Comparison of ENCODE assay signal across 14 mouse cellular contexts in the genomic region with DNA sequence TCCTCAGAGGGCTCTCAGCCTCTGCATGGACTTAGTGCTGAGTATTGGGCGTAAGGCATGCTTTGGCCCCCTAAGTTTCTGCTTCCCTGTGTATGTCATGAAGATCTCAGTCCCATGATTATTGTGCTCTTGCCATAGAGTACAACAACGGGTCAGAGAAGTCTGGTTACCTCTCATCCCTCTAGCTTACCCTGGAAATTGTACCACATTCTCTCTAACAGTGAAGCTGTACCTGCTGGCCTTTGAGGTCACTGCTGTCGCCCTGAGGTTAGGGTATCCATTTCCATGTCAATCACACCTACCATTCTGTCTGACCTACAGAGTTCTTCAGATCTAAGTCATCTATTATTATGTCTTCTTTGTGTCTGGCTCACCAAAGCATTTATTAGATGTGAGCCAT.
DNase-seq lines count a peak whose midpoint lies in the region; ATAC-seq lines count a peak whose summit lies in the region.
"Had no signal": no experiment of that assay in that cellular context is flagged by ENCODE, and none has a peak within 500 bp of the region (broad histone marks: within the 10 kb centered on the region; RNA-seq: fewer than 3 reads in every experiment).

No protein-coding gene starts in this region.

- ATAC-seq in forebrain, embryonic 15.5 days (replicated peaks), result peak; percentile 29; the same call in 1 of the 2 replicates
- ATAC-seq in forebrain, embryonic 13.5 days, result no peak
- ATAC-seq in limb, embryonic 11.5 days (ENCODE audit: insufficient number of reproducible peaks, low FRiP score, low TSS enrichment, low read depth), result no peak
- 0 out of 2 replicates have a peak, but pooled peaks have one; percentile 20 for ATAC-seq in erythroid progenitor cell, adult 5-6 weeks (replicated peaks; ENCODE audit: low FRiP score, poor library complexity, severe bottlenecking)
- ATAC-seq in neutrophil, adult 5-6 weeks (ENCODE audit: extremely low read depth, insufficient number of reproducible peaks, low FRiP score, poor library complexity, severe bottlenecking), result 0 out of 2 replicates have a peak, but pooled peaks have one; percentile 4

- H3K4me2 ChIP-seq in forebrain, embryonic 15.5 days (replicated peaks), result no peak overlapping the region
- no peak overlapping the region for H3K4me2 ChIP-seq in forebrain, embryonic 13.5 days
- no peak overlapping the region for H3K4me2 ChIP-seq in limb, embryonic 11.5 days (ENCODE audit: low read depth, severe bottlenecking)
- H3K4me2 ChIP-seq: lung, embryonic 14.5 days had no signal

- no peak overlapping the region for H3K4me3 ChIP-seq in forebrain, embryonic 15.5 days
- H3K4me3 ChIP-seq in forebrain, embryonic 13.5 days, result no peak overlapping the region
- no peak overlapping the region for H3K4me3 ChIP-seq in limb, embryonic 11.5 days (ENCODE audit: low read depth, low read length)
- H3K4me3 ChIP-seq in limb, embryonic 10.5 days, result no peak overlapping the region

- H3K27ac ChIP-seq in forebrain, embryonic 15.5 days (replicated peaks), result no peak overlapping the region
- H3K27ac ChIP-seq in forebrain, embryonic 13.5 days, result no peak overlapping the region
- no peak overlapping the region for H3K27ac ChIP-seq in limb, embryonic 11.5 days (replicated peaks; ENCODE audit: low read depth, low read length)
- no peak overlapping the region for H3K27ac ChIP-seq in limb, embryonic 10.5 days

- H3K9me3 ChIP-seq in forebrain, embryonic 15.5 days, result peaks cover 60% of the 10 kb centered on the region
- peaks cover 55% of the 10 kb centered on the region for H3K9me3 ChIP-seq in forebrain, embryonic 13.5 days (replicated peaks)
- H3K9me3 ChIP-seq in limb, embryonic 11.5 days (ENCODE audit: control insufficient read depth, low read length), result peaks cover 15% of the 10 kb centered on the region
- peaks cover 28% of the 10 kb centered on the region for H3K9me3 ChIP-seq in limb, embryonic 10.5 days (replicated peaks)

- no peak overlapping the region for H3K9ac ChIP-seq in forebrain, embryonic 15.5 days (replicated peaks)
- no peak overlapping the region for H3K9ac ChIP-seq in forebrain, embryonic 13.5 days
- H3K9ac ChIP-seq in limb, embryonic 11.5 days (ENCODE audit: low read length), result no peak overlapping the region
- H3K9ac ChIP-seq: lung, embryonic 14.5 days had no signal

- peak; percentile 35 for DNase-seq in limb, embryonic 11.5 days (ENCODE audit: low spot score)
- no peak for DNase-seq in limb, embryonic 10.5 days (ENCODE audit: low spot score)
- no peak for DNase-seq in urinary bladder, adult 18-20 months (ENCODE audit: low spot score in 2 of 2)
- DNase-seq in B cell, adult 2 months, result no peak
- DNase-seq: gastrocnemius, postnatal 36 days; heart, postnatal 4 days; kidney, postnatal 4 days; lung, embryonic 14.5 days; retina, postnatal 1 day; thymus, postnatal 36 days had no signal

- no peaks in the 10 kb centered on the region for H3K36me3 ChIP-seq in forebrain, embryonic 15.5 days
- no peaks in the 10 kb centered on the region for H3K36me3 ChIP-seq in forebrain, embryonic 13.5 days (ENCODE audit: poor library complexity, severe bottlenecking)
- H3K36me3 ChIP-seq in limb, embryonic 11.5 days (ENCODE audit: control insufficient read depth, insufficient read depth, low read length), result no peaks in the 10 kb centered on the region
- H3K36me3 ChIP-seq in limb, embryonic 10.5 days, result no peaks in the 10 kb centered on the region

- H3K27me3 ChIP-seq in forebrain, embryonic 15.5 days, result no peaks in the 10 kb centered on the region
- no peaks in the 10 kb centered on the region for H3K27me3 ChIP-seq in forebrain, embryonic 13.5 days
- H3K27me3 ChIP-seq in limb, embryonic 11.5 days (ENCODE audit: control insufficient read depth, insufficient read depth, low read length), result no peaks in the 10 kb centered on the region
- H3K27me3 ChIP-seq in limb, embryonic 10.5 days (ENCODE audit: low read depth, poor library complexity, severe bottlenecking), result no peaks in the 10 kb centered on the region

- WGBS in forebrain, embryonic 15.5 days, result 49% methylated on average over 3 of the region's 3 CpGs
- 49% methylated on average over 3 of the region's 3 CpGs for WGBS in forebrain, embryonic 13.5 days
- WGBS in limb, embryonic 11.5 days, result 54% methylated on average over 3 of the region's 3 CpGs
- WGBS in limb, embryonic 10.5 days, result 52% methylated on average over 3 of the region's 3 CpGs

- H3K4me1 ChIP-seq in forebrain, embryonic 15.5 days, result no peaks in the 10 kb centered on the region
- no peaks in the 10 kb centered on the region for H3K4me1 ChIP-seq in forebrain, embryonic 13.5 days
- no peaks in the 10 kb centered on the region for H3K4me1 ChIP-seq in limb, embryonic 11.5 days (ENCODE audit: control insufficient read depth, insufficient read depth, low read length)
- no peaks in the 10 kb centered on the region for H3K4me1 ChIP-seq in limb, embryonic 10.5 days

Comparison
In these comparisons a context has a peak if more than half of its experiments do, and no peak if none do; other contexts are left out.
1. ATAC-seq: peak in forebrain, embryonic 15.5 days (single experiment), erythroid progenitor cell, adult 5-6 weeks (single experiment) and neutrophil, adult 5-6 weeks (single experiment); none in forebrain, embryonic 13.5 days (single experiment) and limb, embryonic 11.5 days (single experiment).